Mouse (Mus musculus) Patski (cell line): ENCODE measurements at regions not wholly inside any gene's neighbourhood (a gene's known extent, or its start where the extent isn't known, plus 50 kb on each side); places are given as distances from the start of the nearest gene placed in this dataset.

Experiments
- ATAC-seq: fragments of 100-300 bp; one replicate; pipeline ENCODE4 v1.8.0; 2021
- CTCF ChIA-PET: fragments of 350-600 bp; sonication (Branson Sonifier 250); formaldehyde crosslinking; loops from one replicate; lab custom pipeline; 2022; ENCODE audit warnings: inconsistent platforms; lab: Charles Lee
- POLR2A ChIA-PET: fragments of 350-600 bp; sonication (Branson Sonifier 250); formaldehyde crosslinking; loops from one replicate; lab custom pipeline; 2022; ENCODE audit warnings: antibody characterized with exemption, inconsistent platforms; lab: Charles Lee
- DNase-seq: peaks from one replicate; pipeline ENCODE4 v3.0.0-alpha.2; 2011; ENCODE audit warnings: low read depth, low spot score
- H3K27me3 ChIP-seq: fragments of 371-371 bp; one replicate; pipeline ENCODE4 v1.5.1; 2021
- CTCF ChIP-seq: fragments of 100-300 bp; IDR thresholded peaks from one replicate; pipeline ENCODE4 v1.5.1; 2021
- in situ Hi-C: fragments of 300-500 bp; cut with MboI; formaldehyde crosslinking; loops from 3 replicates; pipeline ENCODE4 v1.11.1; 2018; ENCODE audit warnings: low pct_unique_long_range_greater_than_20kb, mixed read lengths

DNA sequence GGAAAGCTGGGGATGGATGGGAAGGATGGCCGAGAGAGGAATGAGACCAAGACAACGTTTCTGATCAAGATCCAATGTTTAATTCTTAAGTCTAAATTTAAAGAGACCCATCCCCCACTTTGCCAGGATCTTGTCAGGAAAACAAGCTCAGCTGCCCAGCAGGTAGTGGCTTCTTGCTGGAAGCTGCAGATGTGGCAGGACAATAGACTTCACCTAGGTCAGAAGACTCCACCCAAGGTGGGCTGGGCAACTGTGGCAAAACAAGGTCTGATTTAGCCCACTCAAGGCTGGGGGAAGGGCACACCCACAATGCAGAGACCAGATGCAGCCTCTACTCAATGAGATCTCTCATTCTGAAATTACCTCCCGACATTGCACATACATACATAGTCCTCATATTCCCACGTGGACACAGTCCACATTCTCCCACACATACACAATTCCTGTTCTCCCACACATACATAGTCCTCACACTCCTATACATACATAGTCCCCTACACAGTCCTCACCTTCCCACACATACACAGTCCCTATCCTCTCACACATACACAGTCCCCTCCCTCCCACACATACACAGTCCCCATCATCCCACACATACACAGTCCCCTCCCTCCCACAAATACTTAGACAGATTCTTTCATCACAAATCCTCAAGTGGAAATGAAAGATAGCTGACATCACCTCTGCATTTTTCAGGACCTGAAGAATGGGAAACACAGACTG lies 150.2 kb downstream of the Rwdd3 start:
- DNase-seq (no peak), ATAC-seq (no peak)
- ChIA-PET CTCF (no interaction called here), POLR2A (no interaction called here)
- in situ Hi-C loops, result no loop called here
- no peaks in the 10 kb centered on the region for H3K27me3 ChIP-seq
- no peak for TF ChIP-seq CTCF

DNA sequence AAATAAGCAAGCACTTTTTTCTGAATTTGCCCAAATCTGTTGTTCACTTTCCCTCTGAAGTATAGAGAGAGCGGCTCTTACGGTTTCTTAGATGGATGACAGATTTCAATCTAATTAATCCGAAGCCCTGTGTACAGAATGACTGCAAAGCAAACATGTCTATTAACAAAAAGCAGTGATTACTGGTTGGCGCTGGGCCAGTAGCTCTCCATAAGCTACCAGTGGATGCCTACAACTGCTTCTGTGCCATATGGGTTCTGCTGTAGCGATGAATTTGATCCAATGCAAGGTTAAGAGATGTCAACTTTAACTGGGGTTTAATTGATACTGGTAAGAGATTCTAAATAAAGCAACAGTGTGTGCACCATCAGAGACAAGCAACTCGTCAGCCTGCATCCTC lies 162.3 kb downstream of the Rwdd3 start:
- no peak for ATAC-seq
- POLR2A ChIA-PET, result interaction anchor here (0.7 kb wide), 1 partner anchor 21 kb away, joined by 3 read pairs; no protein-coding TSS in a partner anchor

DNA sequence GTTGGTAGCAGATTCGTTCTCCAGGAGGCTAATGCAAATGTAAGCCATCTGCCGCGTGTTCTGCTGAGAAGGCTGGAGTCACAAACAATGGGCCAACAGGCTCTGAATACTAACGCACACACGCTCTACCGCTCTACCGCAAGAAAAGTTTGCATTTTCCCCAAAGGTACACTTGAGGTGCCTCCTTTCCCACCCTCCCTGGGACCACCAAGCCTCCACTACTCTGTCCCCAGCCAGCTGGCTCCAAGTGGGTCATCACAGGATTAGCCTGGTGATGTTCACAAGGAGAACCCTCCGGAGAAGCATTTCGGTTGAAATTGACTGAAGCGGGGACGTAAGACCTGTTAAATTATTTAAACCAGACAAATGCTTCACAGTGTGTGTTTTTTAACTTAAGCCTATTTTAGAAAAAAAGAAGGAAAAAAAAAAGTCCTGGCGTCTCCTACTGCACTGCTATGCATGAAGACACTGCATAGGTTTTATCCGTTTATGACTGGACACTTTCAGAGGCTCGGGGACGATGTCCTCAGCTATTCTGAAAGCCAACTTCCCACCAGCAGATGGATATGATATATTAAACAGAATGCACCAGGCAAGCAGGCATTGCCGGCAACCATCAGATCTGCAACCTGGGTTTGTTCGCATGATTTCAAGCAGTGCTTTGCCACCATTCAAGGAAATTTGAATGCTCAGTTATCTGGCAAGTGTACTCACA lies 187.8 kb downstream of the Rwdd3 start:
- DNase-seq, result no peak
- ChIA-PET POLR2A (no interaction called here), CTCF (no interaction called here)
- no peaks in the 10 kb centered on the region for H3K27me3 ChIP-seq
- no peak for ATAC-seq
- in situ Hi-C loops, result no loop called here
- no peak for TF ChIP-seq CTCF

More for the DNA sequence above, 162.3 kb downstream of the Rwdd3 start:
- in situ Hi-C loops, result no loop called here
- H3K27me3 ChIP-seq, result no peaks in the 10 kb centered on the region
- CTCF ChIA-PET, result no interaction called here
- TF ChIP-seq CTCF, result no peak
- no peak for DNase-seq

DNA sequence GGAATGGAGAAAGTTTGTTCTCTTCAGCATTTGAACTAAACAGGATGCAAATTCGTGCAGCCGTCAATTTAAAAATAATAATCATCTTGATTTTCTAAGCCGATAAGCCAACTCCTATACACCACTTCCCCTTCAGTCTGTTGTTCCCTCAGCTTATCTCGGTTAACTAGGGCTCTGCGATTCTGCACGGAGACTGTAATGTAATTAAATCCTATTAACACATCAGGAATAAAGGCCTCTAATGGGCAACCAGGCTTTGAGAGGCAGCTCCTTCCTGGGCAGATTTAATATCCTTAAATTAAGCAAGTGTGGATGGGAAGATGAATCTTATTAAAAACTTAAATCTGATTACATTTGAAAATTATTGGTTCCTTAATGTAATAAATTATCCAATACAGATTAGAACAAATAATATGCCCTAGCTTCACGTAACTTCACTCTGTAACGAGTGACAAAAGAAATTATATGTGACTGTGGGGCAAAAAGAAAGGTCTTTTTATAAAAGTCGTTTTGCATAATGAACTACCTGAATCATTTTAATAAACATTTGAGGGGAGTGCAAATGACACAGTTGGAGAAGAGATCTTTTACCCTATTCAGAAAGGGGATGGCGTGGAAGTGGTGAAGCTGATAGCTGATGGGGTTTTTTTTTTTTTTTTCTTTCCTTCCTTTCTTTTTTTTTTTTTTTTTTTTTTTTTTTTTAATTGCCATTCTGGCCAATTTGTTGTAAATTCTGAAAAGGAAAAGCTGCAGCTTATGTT lies 188.5 kb downstream of the Rwdd3 start:
- TF ChIP-seq CTCF, result no peak
- ATAC-seq, result no peak

DNA sequence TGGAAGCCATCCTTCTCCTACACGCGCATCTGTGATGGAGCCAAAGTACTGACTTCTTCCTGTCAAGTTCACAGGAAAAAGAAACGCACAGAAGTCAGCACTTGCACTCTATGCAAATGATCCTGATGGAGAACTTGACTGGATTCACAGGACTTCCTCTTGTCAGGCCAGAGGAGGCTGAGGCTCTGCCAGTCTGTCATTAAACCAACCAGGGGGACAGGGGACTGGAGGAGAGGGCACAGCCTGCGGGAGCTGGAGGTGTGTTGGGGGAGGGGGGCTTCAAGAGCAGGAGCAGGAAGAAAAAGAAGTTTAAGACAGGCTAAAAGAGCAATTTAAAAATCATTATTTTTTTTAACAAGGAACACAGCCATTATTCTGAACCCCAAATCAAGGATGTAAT lies 189.3 kb downstream of the Rwdd3 start:
- H3K27me3 ChIP-seq, result no peaks in the 10 kb centered on the region
- in situ Hi-C loops, result no loop called here
- no peak for ATAC-seq
- no peak for DNase-seq
- ChIA-PET CTCF (no interaction called here), POLR2A (no interaction called here)
- no peak for TF ChIP-seq CTCF

More for the DNA sequence above, 188.5 kb downstream of the Rwdd3 start:
- no peaks in the 10 kb centered on the region for H3K27me3 ChIP-seq
- no peak for DNase-seq
- in situ Hi-C loops, result no loop called here
- POLR2A ChIA-PET, result no interaction called here
- CTCF ChIA-PET, result no interaction called here

DNA sequence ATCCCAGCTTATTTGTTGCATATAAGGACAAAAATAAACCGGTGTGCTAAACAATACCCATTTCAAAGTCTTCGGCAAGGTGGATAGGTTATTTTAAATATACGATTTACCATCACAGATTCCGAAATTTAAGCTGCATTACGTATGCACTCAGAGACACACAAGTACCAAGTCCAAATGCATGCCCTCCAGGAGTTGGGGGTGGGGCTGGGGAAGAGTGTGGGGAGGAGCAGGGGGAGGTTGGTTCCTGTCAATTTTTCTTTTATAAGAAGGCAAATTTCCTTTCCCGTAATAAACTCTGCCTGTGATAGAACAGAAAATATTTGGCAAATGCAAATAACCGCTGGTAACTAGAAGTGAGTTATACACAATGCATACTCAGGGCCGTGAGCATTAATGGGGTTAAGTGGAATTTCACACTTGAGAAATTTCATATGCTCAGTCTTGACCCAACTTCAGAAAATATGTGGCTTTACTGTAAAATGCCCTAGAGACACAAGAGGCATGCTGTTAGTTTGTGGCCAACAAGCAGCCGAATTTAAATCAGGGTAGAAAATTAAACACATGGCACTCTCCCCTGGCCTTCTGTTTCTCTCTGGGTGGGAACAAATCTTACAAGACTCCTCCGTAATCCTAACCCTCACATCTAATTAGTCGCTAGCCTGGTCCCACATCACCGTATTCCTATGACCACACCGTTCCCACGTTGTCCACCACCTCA lies 200.6 kb downstream of the Rwdd3 start:
- in situ Hi-C loops, result no loop called here
- DNase-seq, result no peak
- POLR2A ChIA-PET, result no interaction called here
- no peak for ATAC-seq
- TF ChIP-seq CTCF, result no peak
- no peaks in the 10 kb centered on the region for H3K27me3 ChIP-seq
- CTCF ChIA-PET, result no interaction called here

DNA sequence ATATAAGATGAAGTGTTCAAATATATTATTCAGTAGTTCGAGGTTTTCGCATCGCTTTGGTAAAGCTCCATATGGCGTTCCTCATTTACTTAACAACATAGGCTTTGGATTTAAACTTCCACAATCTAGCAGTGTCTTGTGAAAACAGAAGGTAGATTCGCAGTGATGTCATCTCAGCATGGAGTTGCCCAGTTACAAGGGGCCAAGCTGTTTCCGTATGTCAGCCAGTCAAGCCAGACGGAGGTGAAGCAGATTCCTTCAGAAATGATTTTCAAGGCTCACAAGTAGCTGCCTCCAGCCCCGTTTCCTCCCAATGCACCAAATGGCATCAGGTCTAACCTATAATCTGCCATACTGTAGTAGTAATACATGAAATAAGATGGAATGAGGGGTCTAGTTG lies 224.6 kb downstream of the Rwdd3 start:
- in situ Hi-C loops, result no loop called here
- H3K27me3 ChIP-seq, result no peaks in the 10 kb centered on the region
- ATAC-seq (no peak), DNase-seq (no peak)
- ChIA-PET POLR2A (no interaction called here), CTCF (no interaction called here)
- TF ChIP-seq CTCF, result no peak

DNA sequence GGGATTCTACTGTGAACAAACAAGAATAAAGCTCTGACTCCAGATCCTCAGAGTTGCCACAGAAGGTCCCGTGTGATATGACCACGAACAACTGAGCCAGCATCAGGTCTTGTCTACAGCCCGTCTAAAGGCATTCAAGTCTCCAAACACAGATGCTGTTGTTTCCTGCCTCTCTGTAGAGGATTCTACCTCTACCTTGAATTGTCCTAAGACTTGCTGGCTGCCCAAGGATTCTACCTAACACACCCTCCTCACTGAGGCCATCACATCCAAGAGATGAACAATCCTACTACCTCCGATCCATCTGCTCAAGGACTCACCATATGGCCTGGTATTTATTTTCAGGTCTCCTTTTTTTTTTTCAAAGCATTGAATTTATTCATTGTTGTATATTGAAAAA lies 237.1 kb downstream of the Rwdd3 start:
- CTCF ChIA-PET, result interaction anchor here (1.6 kb wide), 1 partner anchor 55 kb away, joined by 3 read pairs; no protein-coding TSS in a partner anchor
- H3K27me3 ChIP-seq, result no peaks in the 10 kb centered on the region
- DNase-seq (no peak), ATAC-seq (no peak)
- POLR2A ChIA-PET, result no interaction called here
- TF ChIP-seq CTCF, result no peak
- in situ Hi-C loops, result no loop called here

DNA sequence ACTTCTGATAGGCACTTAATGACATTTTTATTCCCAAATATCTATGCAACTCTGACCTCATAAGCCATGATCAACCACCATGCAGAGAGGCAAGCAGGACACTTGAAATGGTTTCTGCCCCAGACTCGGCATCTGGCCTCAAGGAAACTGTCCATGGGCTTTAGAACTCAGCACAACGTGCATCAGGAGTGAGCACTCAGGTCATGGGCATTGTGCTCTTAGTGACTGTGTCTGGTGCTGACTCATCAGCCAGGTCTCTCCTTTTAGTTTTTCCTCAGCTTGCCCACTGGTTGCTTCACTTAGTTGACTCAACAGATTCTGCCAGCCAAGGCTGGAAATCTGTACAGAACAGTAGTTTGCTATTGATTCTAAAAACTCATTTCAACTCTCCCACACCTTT lies 251.1 kb downstream of the Rwdd3 start:
- ChIA-PET CTCF (interaction anchor here (1.0 to 1.6 kb wide), 2 partner anchors 9 to 28 kb away, joined by 3 read pairs; no protein-coding TSS in a partner anchor), POLR2A (no interaction called here)
- no peak for DNase-seq
- TF ChIP-seq CTCF, result no peak
- no peak for ATAC-seq
- no peaks in the 10 kb centered on the region for H3K27me3 ChIP-seq
- in situ Hi-C loops, result no loop called here

DNA sequence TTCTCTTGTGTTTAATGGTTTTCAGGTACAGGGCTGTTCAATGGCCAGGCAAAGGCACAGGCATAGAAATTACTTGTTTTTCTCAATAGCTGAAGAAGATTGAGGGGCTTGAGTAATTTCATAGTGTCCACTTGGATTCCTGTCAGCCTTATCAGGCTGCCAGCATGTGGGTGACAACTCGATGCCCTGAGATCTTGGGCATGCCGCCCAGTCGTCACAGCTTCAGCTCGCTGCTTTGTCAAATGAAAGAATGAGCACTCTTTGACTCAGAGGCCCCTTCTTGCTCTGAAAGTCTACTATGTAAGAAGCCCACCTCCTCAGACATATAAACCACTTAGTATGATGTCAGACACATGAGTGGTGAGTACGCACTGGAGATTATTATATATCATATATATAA lies 272.6 kb downstream of the Rwdd3 start:
- in situ Hi-C loops, result no loop called here
- DNase-seq, result no peak
- ATAC-seq, result no peak
- no peak for TF ChIP-seq CTCF
- H3K27me3 ChIP-seq, result no peaks in the 10 kb centered on the region
- CTCF ChIA-PET, result no interaction called here
- POLR2A ChIA-PET, result no interaction called here
